Mouse (Mus musculus) forebrain, postnatal 0 days (tissue): ENCODE measurements at regions not wholly inside any gene's neighbourhood (a gene's known extent, or its start where the extent isn't known, plus 50 kb on each side); places are given as distances from the start of the nearest gene placed in this dataset.
A peak's percentile ranks its signal among the peaks of the same experiment; 100 is the strongest.

ENCODE experiments used
- ATAC-seq: fragments of 200-750 bp; cut with Nextera tagmentation; 2 replicates; pipeline ENCODE4 v1.8.0; 2017; ENCODE audit warnings: mild to moderate bottlenecking, moderate library complexity
- DNase-seq: peaks from one replicate; pipeline ENCODE4 v3.0.0-alpha.2; 2015
- H3K27ac ChIP-seq: fragments of 300-500 bp; sonication (generic); 2 replicates; pipeline ENCODE4 v1.5.1; 2014; ENCODE audit warnings: low read depth, mild to moderate bottlenecking, antibody characterized with exemption, low read length, moderate library complexity, mixed read lengths
- H3K27me3 ChIP-seq: fragments of 300-500 bp; sonication (generic); 2 replicates; pipeline ENCODE4 v1.6.1; 2014; ENCODE audit warnings: mild to moderate bottlenecking, low read length, mixed read lengths; ENCODE audit not compliant: insufficient read depth
- H3K36me3 ChIP-seq: fragments of 300-500 bp; sonication (generic); 2 replicates; pipeline ENCODE4 v1.6.1; 2014; ENCODE audit warnings: mild to moderate bottlenecking, moderate library complexity; ENCODE audit not compliant: insufficient read depth
- H3K4me1 ChIP-seq: fragments of 300-500 bp; sonication (generic); 2 replicates; pipeline ENCODE4 v1.6.1; 2014; ENCODE audit warnings: antibody characterized with exemption; ENCODE audit not compliant: insufficient read depth
- H3K4me2 ChIP-seq: fragments of 300-500 bp; sonication (generic); 2 replicates; pipeline ENCODE4 v1.6.1; 2014; ENCODE audit warnings: low read depth, mild to moderate bottlenecking, moderate library complexity
- H3K4me3 ChIP-seq: fragments of 300-500 bp; sonication (generic); 2 replicates; pipeline ENCODE4 v1.5.1; 2014; ENCODE audit warnings: low read depth, low read length, mixed read lengths
- H3K9ac ChIP-seq: fragments of 300-500 bp; sonication (generic); 2 replicates; pipeline ENCODE4 v1.6.1; 2014; ENCODE audit warnings: mild to moderate bottlenecking
- H3K9me3 ChIP-seq: fragments of 300-500 bp; sonication (generic); 2 replicates; pipeline ENCODE4 v1.6.1; 2016; ENCODE audit warnings: low read length
- CTCF ChIP-seq: sonication (generic); IDR thresholded peaks from 2 replicates; pipeline ENCODE4 v1.5.1; 2016; ENCODE audit warnings: antibody characterized with exemption, control low read depth, low read depth
- WGBS: fragments of 180-500 bp; shearing (Covaris S2); extraction: QIAGEN DNeasy Blood & Tissue Kit; methylation state at CpG from one replicate; pipeline ENCODE4 v1.1.7; 2014; 5-methylcytosine and 5-hydroxymethylcytosine counted together

DNA sequence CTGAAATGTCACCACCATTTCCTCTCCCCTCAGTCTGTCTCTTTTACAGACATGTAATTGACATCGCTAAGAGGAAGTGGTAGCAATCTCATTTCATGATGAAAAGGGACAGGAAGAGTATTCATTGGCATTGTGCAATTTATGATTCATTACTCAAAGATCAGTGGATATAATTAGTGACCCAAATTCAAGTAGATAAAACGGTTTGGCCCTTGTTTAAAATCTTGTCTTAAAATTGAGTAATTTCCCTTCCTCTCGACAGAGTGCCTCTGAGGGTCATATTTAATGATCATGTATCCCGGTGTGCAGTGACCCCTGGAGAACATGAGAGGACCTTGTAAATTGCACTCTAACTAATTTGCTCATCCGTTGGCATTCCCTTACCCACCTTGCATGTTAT is 371.0 kb downstream of the Tmem114 start:
- WGBS: 61% methylated on average over 5 of the region's 5 CpGs
- Histone ChIP-seq H3K9me3 (no peaks in the 10 kb centered on the region), H3K4me3 (no peak overlapping the region), H3K9ac (no peak overlapping the region), H3K4me1 (no peaks in the 10 kb centered on the region), H3K36me3 (no peaks in the 10 kb centered on the region), H3K27ac (no peak overlapping the region), H3K27me3 (no peaks in the 10 kb centered on the region), H3K4me2 (no peak overlapping the region)
- no peak for TF ChIP-seq CTCF
- no peak for DNase-seq
- no peak for ATAC-seq

DNA sequence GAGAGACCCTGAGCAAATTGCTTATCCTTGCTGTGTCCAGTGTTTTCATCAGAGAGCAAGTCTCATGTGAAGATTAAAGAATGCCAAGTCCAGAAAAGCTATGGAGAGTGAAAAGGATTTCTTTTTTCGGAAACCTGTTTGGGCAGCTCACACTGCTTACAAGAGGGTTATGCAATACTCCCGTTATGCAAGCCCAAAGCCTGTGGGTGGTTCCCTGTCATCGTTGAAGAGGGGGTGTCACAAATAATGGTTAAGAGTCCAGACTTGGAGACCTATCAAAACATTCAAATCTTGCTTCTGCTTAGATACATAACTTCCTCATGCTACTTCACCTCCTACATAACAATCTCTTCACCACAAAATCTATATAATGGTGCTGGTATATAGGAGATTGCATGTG is 416.0 kb downstream of the Tmem114 start:
- no peak overlapping the region for H3K9ac ChIP-seq
- 66% methylated on average over 3 of the region's 3 CpGs for WGBS
- no peaks in the 10 kb centered on the region for H3K9me3 ChIP-seq
- H3K4me3 ChIP-seq: no peak overlapping the region
- TF ChIP-seq CTCF: no peak
- H3K27ac ChIP-seq: no peak overlapping the region
- no peaks in the 10 kb centered on the region for H3K27me3 ChIP-seq
- ATAC-seq (no peak), DNase-seq (no peak)
- H3K4me1 ChIP-seq: no peaks in the 10 kb centered on the region
- H3K4me2 ChIP-seq: no peak overlapping the region
- H3K36me3 ChIP-seq: no peaks in the 10 kb centered on the region

DNA sequence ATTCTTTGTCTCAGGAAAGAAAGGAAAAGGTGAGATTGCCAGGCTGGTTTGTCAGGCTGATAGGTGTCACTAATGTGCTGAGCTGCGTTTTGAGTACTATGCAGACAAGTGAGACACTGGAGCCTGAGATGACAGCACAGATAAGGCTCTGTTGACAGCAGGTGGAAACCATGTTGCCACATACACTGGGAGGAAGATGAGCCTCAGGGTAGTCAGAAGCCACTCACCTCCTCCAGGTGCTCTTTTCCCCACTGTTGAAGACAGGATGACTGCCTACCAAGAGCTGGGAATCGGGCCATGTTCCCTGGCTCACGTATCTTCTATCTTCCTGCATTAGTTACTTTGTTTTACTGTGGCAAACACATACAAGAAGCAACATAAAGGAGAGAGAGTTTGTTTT is 418.3 kb downstream of the Tmem114 start:
- Histone ChIP-seq H3K27me3 (no peaks in the 10 kb centered on the region), H3K27ac (no peak overlapping the region), H3K9ac (no peak overlapping the region), H3K4me1 (no peaks in the 10 kb centered on the region), H3K36me3 (no peaks in the 10 kb centered on the region), H3K4me3 (no peak overlapping the region), H3K9me3 (no peaks in the 10 kb centered on the region), H3K4me2 (no peak overlapping the region)
- 79% methylated on average over 3 of the region's 3 CpGs for WGBS
- no peak for TF ChIP-seq CTCF
- ATAC-seq (no peak), DNase-seq (no peak)

DNA sequence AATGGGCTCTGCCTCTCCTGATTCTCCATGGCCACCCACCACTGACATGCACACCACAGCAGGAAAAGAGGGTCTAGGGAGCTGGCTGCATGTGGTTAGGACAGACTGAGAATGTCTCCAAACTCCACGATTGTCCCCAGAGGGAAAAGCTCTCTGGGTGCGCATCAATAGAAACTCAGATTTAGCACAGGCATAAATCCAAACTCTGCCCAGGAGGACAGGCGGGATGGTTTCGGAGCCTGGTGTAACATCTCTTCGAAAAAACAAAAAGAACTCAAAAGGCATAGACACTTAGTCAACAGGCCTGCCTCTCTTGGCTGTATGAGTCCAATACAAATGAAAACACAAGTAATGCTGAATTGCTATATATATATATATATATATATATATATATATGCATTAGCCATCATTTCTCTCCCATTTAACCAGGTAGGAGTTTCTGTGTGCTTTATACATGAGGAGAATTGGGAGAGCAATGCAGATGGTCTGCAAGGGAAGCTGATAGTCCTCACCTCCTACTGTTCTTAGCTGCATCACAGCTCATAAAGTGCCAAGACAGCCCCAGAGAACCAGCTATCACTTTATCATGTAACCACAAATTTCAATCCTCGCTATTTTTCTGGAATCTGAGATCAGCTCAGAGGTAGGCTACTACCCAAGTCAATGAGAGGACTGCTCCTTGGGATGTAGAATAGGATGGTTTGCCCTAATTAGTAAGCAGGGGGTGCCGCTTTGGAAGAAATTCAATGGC is 422.4 kb downstream of the Tmem114 start:
- no peak overlapping the region for H3K4me2 ChIP-seq
- no peak for ATAC-seq
- no peak for TF ChIP-seq CTCF
- no peak for DNase-seq
- no peaks in the 10 kb centered on the region for H3K4me1 ChIP-seq
- H3K27me3 ChIP-seq: no peaks in the 10 kb centered on the region
- 80% methylated on average over 7 of the region's 7 CpGs for WGBS
- no peak overlapping the region for H3K4me3 ChIP-seq
- no peaks in the 10 kb centered on the region for H3K36me3 ChIP-seq
- H3K9ac ChIP-seq: no peak overlapping the region
- no peak overlapping the region for H3K27ac ChIP-seq
- no peaks in the 10 kb centered on the region for H3K9me3 ChIP-seq

DNA sequence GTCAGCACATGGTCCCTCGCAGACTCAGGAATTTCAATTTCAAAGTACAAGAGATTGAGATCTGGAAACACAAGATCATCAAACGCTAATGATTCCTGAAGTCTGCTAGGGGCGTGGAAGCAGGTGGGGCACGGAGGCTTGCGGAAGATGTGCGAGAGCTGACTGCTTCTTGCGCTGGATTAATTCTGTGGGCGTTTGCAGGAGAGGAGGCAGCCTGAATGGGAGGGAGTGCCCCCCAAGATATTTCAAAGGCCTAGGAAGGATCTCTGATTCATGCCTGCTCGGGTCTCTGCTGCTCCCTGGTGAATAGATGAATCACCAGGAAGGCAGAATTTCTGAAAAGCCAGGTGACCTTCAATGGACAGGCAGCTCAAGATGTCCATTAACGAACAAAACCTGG is 442.1 kb downstream of the Tmem114 start:
- TF ChIP-seq CTCF: no peak
- Histone ChIP-seq H3K27ac (no peak overlapping the region), H3K27me3 (no peaks in the 10 kb centered on the region), H3K4me3 (no peak overlapping the region), H3K4me2 (no peak overlapping the region), H3K36me3 (no peaks in the 10 kb centered on the region), H3K9ac (no peak overlapping the region), H3K4me1 (no peaks in the 10 kb centered on the region), H3K9me3 (no peaks in the 10 kb centered on the region)
- DNase-seq: peak; percentile 17
- WGBS: 39% methylated on average over 10 of the region's 10 CpGs
- ATAC-seq: peak; percentile 14; the same call in 1 of the 2 replicates

DNA sequence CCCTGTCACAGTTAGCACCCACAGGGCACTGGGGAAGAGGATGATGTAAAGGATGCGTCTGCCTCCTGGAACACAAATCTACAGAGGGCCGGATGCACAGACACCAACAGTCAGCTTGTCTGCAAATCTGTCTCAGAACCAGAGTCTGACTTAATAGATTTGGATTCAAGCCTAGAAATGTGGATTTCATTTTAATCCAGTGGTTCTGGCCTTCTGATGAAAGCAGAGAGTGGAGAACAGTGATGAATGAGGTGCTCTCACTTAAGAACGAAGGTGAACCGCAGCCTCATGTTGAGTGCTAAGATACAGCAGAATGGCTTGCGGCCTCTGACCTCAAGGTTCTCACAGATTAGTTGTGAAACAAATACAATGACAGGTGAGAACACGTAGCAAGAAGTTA is 446.5 kb downstream of the Tmem114 start:
- no peak overlapping the region for H3K27ac ChIP-seq
- 76% methylated on average over 6 of the region's 6 CpGs for WGBS
- TF ChIP-seq CTCF: no peak
- H3K4me3 ChIP-seq: no peak overlapping the region
- no peak overlapping the region for H3K9ac ChIP-seq
- ATAC-seq (no peak), DNase-seq (no peak)
- no peaks in the 10 kb centered on the region for H3K36me3 ChIP-seq
- H3K4me2 ChIP-seq: no peak overlapping the region
- H3K9me3 ChIP-seq: no peaks in the 10 kb centered on the region
- H3K27me3 ChIP-seq: no peaks in the 10 kb centered on the region
- no peaks in the 10 kb centered on the region for H3K4me1 ChIP-seq

DNA sequence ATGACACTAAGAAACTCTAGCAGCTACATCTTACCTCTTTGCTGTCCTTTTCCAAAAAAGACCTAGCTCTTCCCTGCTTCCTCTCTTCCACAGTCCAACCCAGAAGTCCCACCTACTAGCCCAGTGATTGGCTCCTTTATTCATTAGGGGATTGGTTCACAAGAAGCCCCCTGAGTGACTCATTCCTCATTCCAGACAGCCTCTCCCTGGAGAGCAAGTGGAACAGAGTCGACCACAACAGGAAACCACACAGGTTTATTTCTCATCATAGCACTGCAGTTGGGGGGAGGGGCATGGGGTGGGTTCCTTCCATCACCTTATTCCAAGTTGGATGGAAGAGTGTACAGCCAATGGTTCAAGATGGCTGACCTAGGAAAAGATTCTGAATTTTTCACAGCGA is 473.3 kb downstream of the Tmem114 start:
- no peak for TF ChIP-seq CTCF

More for the DNA sequence above, 473.3 kb downstream of the Tmem114 start:
- H3K27me3 ChIP-seq: no peaks in the 10 kb centered on the region
- no peak for DNase-seq
- H3K9ac ChIP-seq: no peak overlapping the region
- H3K36me3 ChIP-seq: no peaks in the 10 kb centered on the region
- H3K4me3 ChIP-seq: no peak overlapping the region
- no peak overlapping the region for H3K27ac ChIP-seq
- ATAC-seq: no peak
- no peaks in the 10 kb centered on the region for H3K4me1 ChIP-seq
- H3K4me2 ChIP-seq: no peak overlapping the region
- 85% methylated on average over 2 of the region's 2 CpGs for WGBS
- no peaks in the 10 kb centered on the region for H3K9me3 ChIP-seq
